Mouse (Mus musculus): ENCODE data around the gene Cenpl.
"Not testable (repeated sequence)": the region's sequence is repeated elsewhere in the genome, so short reads cannot be mapped to it uniquely, and the experiment has no call there.

Cenpl gene

DNA sequence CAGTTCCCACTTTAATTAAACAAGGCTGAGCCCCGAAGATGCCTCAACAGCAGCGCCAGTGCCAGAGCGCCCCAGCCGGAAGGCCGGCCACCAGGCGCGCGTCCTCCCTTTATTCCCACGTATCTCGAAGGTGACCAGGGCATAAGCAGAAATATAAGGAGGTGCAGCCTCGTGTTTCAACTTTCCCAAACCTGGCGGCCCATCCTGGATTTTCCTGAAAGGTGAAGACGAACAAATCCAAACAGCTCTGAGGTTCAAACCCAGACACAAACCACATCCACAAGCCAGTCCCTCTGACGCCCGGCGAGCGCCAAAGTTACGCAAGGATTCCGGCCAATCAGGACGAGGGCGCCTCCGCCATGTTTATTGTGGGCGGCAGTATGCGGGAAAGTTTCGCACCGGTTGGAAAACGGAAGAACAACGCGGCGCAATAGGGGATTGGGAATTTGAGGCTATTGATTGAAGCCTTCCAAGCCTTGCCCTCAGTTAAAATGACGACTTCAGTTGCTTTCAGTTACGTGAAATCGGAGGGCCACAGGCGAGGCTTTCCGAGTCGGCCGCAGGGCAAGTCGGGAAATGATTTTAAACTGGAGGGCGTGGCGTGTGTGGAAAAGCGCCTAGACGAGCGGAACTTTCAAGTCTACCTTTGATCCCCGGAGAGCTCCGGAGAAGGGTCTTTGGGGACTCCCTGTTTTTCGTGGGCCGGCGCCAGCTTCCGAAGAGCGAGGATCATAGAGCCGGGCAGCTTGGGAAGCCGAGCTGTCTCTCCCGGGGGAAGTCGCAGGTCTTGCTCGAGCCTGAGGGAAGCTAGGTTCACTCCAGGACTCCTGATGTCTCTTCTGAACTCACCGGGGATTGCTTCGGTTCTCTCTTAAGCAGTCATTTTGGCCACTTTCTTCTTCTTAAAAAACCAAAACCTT is at the start of gene Cenpl, which contains the start of gene Dars2:
Gene Cenpl, plus strand, starts transcription at position 362 of the 920 bp plus-strand sequence.
Gene Dars2, minus strand, starts transcription at position 307 of the 920 bp plus-strand sequence.
- DNase-seq (ENCODE audit: low spot score in 2 of 2): peak; percentile 84 to 87

DNA sequence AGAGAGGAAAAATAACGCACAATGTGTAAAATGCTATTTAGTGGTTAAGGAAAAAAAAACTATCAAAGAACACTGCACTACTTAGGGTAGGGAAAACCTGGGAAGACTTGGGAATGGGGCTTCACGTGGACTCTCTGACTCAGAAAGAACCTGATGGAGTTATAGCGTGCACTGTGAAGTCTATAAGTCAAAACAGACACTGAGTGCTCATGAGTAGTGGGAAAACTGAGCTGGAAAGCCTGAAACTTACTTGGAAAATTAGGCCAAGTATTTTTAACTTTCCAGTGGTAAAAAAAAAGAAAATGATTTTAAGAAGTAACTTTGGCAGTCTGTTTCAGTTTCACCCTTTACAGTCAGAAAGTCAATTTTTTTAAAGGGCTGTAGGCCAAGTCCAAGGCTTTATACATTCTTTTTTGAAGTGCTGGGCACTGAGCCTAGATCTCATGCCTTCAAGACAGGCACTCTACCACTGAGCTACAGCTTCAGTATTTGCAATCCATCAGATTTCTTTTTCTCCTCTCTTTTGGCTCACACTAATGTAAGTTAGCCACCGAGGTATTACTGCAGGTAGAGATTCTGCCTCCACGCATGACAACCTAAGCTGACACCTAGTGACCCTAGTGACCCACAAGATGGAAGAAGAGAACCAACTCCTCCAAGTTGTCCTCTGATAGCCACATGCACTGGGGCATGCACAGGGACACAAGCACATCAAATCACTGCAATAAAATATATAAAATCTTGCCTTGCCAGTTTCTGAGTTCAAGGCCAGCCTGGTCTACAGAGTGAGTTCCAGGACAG is 44.9 kb upstream of the Cenpl start:
- DNase-seq (ENCODE audit: low spot score in 2 of 2): no peak

DNA sequence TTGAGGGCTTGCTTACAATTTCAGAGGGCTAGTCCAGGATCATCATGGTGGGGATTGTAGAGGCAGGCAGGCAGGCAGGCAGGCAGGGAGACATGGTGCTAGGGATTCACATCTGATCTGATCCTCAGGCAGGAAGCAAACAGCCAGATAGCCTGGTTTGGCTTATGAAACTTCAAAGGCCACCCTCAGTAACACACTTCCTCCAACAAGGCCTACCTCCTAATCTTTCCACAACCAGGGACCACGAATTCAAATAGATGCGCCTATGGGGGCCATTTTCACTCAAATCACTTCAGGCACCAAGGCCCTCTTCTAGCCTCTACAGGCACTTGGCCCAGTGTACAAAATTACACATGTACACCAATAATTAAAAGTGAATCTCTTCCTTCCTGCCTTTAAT is 43.3 kb upstream of the Cenpl start:
- DNase-seq (ENCODE audit: low spot score in 2 of 2): no peak

- DNase-seq (ENCODE audit: low spot score in 2 of 2): not testable (repeated sequence)
Measured at GRCm38 (mm10) chr1:161028427-161028826, 42.1 kb upstream of the Cenpl start.

DNA sequence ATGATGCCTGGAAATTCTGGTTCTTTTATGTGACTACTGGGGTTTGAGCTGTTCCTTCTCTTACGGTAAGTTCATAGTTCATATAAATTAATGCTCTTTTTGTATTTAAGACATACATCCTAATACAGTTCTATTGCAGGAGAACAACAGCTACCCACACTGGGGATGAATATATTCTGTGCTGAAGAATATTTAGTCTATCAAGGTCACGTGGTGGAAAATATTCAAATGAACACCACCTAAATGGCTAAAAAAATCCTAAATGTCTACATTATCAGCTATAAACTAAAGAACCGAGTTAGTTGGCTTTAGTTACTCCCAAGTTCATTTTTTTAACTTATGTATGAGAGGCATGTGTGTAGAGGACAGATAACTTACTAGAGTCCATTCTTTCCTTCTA is 40.5 kb upstream of the Cenpl start:
- no peak for DNase-seq (ENCODE audit: low spot score in 2 of 2)

GRCm38 (mm10) chr1:161031881-161032280 is 38.6 kb upstream of the Cenpl start:
- no peak for DNase-seq (ENCODE audit: low spot score in 2 of 2)

DNA sequence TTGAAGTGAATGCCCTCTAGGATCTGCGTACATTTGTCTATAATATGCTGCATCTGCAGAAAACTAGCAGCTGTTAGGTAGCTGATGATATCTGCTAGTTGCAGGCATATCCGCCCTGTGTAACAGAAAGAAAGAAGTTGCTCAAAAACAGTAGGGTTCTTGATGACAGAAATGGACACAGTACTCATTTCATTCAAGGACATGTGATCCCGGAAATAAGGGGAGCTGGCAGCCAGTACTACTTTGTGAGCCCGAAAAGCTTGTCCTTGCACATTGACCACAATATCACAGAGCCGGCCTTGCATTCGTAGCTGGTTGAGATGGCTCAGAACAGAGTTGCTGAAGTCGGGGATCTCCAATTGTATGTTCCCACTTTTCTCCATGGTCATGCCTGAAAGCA is 38.2 kb upstream of the Cenpl start:
- DNase-seq (ENCODE audit: low spot score in 2 of 2): no peak

DNA sequence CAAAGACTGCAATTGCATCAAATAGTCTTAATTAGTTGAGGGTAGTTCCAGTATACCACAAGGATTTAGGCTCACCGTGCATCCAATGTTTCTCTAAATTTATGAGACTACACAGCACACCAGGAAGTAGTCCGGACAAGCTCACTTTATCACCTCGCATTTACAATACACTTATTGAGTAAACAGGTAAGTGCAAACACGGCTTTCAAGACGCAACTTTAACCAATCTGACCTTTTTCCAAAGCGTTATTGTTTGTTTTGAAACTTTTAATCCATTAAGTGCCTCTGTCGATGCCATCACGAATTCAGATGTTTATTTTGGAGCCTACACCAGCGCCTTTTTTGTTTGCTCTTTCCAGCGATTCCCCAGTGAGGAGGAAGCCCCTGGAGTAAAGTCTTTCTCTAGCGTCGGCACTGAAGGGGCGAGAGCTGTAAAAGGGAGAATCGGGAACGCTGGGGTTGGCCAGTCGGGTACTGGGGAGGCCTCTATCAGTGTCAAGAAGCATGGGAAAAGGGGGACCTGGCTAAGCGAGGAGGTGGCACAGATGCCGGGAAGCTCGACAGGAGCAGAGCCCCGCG is 36.6 kb upstream of the Cenpl start:
- no peak for DNase-seq (ENCODE audit: low spot score in 2 of 2)

GRCm38 (mm10) chr1:161034435-161035280 is 35.9 kb upstream of the Cenpl start, which contains the start of gene Zbtb37:
Gene Zbtb37, minus strand, starts transcription at chr1:161034849.
- peak; percentile 98 for DNase-seq (ENCODE audit: low spot score in 2 of 2)

- DNase-seq (ENCODE audit: low spot score in 2 of 2): peak in 1 of 2 experiments; percentile 45
Measured at GRCm38 (mm10) chr1:161035281-161035785, 35.2 kb upstream of the Cenpl start.

- no peak for DNase-seq (ENCODE audit: low spot score in 2 of 2)
Measured at GRCm38 (mm10) chr1:161035786-161036404, 34.6 kb upstream of the Cenpl start.

DNA sequence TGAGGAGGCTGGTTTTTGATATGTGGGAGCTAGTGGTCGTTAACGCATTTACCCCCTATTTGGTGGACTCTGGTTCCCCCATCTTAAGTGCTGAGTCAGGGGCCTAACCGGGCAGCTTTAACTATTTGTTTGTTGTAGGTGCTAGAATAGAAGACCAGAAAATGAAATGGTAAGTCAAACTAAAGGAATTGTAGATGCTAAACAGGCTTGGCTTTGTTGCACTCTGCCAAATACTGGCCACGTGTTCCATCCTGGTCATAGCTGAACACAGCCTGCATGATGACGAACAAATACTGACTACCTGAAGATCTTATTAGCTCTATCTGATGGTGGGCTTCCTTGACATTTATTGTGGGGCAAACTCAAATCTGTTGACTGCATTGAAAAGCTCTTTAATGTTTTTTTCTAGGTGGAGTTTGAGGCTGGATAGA is 34.1 kb upstream of the Cenpl start:
- no peak for DNase-seq (ENCODE audit: low spot score in 2 of 2)

- no peak for DNase-seq (ENCODE audit: low spot score in 2 of 2)
Measured at GRCm38 (mm10) chr1:161037026-161037425, 33.5 kb upstream of the Cenpl start.

DNA sequence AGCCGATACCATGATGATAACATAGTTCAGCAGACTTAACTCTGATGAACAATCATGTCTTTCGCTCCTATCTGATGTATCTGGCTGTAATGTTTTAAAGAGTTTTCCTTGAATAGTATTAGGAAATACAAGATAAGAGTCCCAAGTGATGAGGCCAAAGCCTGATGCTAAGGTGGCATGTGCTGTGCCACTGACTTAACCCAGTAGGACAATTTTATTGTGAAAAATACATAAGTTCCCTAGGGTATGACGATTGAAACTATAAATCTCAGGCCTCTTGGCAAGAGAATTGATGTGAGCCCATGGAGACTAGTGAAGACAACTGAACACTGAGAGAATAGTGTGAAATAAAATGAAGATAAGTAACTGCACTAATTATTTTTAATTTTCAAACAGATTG is 32.9 kb upstream of the Cenpl start:
- no peak for DNase-seq (ENCODE audit: low spot score in 2 of 2)

GRCm38 (mm10) chr1:161038004-161038403 is 32.5 kb upstream of the Cenpl start:
- DNase-seq (ENCODE audit: low spot score in 2 of 2): no peak

- no peak for DNase-seq (ENCODE audit: low spot score in 2 of 2)
Measured at GRCm38 (mm10) chr1:161038968-161039721, 31.4 kb upstream of the Cenpl start.

- DNase-seq (ENCODE audit: low spot score in 2 of 2): no peak
Measured at GRCm38 (mm10) chr1:161039741-161040425, 30.6 kb upstream of the Cenpl start.

DNA sequence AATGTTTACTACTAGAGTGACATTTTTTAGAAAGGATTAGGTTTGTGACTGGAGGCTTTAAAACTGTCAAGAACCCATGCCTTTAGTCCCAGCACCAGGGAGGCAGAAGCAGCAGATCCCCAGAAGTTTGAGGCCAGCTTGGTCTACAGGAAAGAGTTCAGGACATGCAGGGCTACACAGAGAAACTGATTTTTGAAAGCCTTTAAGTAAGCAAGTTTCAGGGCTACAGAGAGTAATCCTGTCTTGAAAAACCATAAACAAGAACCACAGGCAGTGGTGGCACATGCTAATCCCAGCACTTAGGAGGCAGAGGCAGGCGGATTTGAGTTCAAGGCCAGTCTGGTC is 30.1 kb upstream of the Cenpl start:
- DNase-seq (ENCODE audit: low spot score in 2 of 2): no peak

DNA sequence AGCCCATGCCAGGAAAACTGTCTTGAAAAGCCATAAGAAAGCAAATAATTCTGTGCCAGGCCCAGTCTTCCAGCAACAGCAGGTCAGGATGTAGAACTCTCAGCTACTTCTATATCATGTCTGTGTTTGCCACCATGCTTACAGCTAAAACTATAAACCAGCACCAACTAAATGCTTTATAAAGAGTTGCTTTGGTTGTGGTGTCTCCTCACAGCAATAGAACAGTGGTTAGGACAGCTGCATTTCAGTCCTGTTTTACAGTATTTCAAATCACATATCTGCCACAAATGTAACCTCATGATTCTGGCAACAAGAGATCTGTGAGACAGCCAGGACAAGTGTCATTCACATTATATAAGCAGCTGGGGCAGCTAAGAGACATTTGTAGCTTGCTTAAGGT is 29.7 kb upstream of the Cenpl start:
- no peak for DNase-seq (ENCODE audit: low spot score in 2 of 2)

All from spleen, postnatal 14 days (tissue).